19 mouse cellular contexts compared by ENCODE assay signal in the genomic region with DNA sequence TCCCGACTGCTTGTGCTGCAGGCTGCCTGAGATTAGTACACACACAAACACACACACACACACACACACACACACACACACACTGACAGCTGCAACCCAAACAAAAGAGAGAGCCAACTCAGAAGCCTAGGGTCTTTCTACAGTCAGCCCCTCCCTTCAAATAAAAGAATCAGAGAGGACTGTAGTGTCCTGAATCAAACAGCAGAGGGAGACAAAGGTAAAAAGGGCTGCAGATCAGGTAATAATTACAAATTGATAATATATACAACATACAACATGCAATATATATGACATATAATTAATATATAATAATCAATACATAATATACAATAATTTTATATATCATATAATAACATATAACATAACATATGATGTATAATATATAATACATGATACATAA. TPM values are rescaled to one million over a fixed set of nuclear protein-coding genes. Genes with fewer than 3 reads are reported as not detected.
DNase-seq lines count a peak whose midpoint lies in the region; ATAC-seq and TF ChIP-seq lines count a peak whose summit lies in the region.
"Had no signal": no experiment of that assay in that cellular context is flagged by ENCODE, and none has a peak within 500 bp of the region (broad histone marks: within the 10 kb centered on the region; RNA-seq: fewer than 3 reads in every experiment).

No protein-coding gene starts in this region.

- peak; percentile 71 for TF ChIP-seq CTCF in layer of hippocampus, adult 2 months (conservative IDR thresholded peaks at IDR 0.05)
- peak; percentile 47 for TF ChIP-seq CTCF in E14TG2a.4 (conservative IDR thresholded peaks at IDR 0.05; ENCODE audit: low read length)
- peak; percentile 4; the same call in 1 of the 2 replicates for TF ChIP-seq CTCF in cortical plate, adult 2 months (IDR thresholded peaks at IDR 0.05; ENCODE audit: extremely low read depth, insufficient read depth, low read length)

- H3K36me3 ChIP-seq in embryonic facial prominence, embryonic 11.5 days (replicated peaks; ENCODE audit: control insufficient read depth, insufficient read depth, low read depth, low read length) = no peaks in the 10 kb centered on the region
- no peaks in the 10 kb centered on the region for H3K36me3 ChIP-seq in embryonic facial prominence, embryonic 10.5 days (replicated peaks)
- H3K36me3 ChIP-seq in E14TG2a.4 (ENCODE audit: insufficient read depth, low read length) = no peaks in the 10 kb centered on the region
- H3K36me3 ChIP-seq: heart, embryonic 10.5 days; lung, embryonic 15.5 days had no signal

- no peak overlapping the region for H3K4me3 ChIP-seq in embryonic facial prominence, embryonic 11.5 days (ENCODE audit: low read depth, low read length)
- no peak overlapping the region for H3K4me3 ChIP-seq in embryonic facial prominence, embryonic 10.5 days
- H3K4me3 ChIP-seq in layer of hippocampus, adult 2 months = no peak overlapping the region
- no peak overlapping the region for H3K4me3 ChIP-seq in E14TG2a.4 (replicated peaks; ENCODE audit: low read length)
- no peak overlapping the region for H3K4me3 ChIP-seq in cortical plate, adult 2 months (ENCODE audit: insufficient read depth, low read length)
- H3K4me3 ChIP-seq: heart, embryonic 10.5 days; lung, embryonic 15.5 days had no signal

- ATAC-seq in embryonic facial prominence, embryonic 11.5 days (replicated peaks; ENCODE audit: insufficient number of reproducible peaks, low FRiP score, low TSS enrichment, low read depth) = no peak
- no peak for ATAC-seq in monocyte, adult 5-6 weeks (replicated peaks; ENCODE audit: insufficient number of reproducible peaks, low FRiP score, low TSS enrichment, poor library complexity, severe bottlenecking)
- ATAC-seq: midbrain, embryonic 16.5 days had no signal

- peak; percentile 6 for DNase-seq in embryonic facial prominence, embryonic 11.5 days (ENCODE audit: low spot score)
- no peak for DNase-seq in embryonic facial prominence, embryonic 10.5 days (ENCODE audit: low spot score)
- DNase-seq in layer of hippocampus, adult 2 months (ENCODE audit: low spot score in 2 of 2) = peak in 1 of 2 experiments; percentile 8
- DNase-seq in layer of hippocampus, postnatal 10 days (ENCODE audit: low spot score in 2 of 2) = no peak
- DNase-seq in spleen, adult 18-20 months = no peak
- DNase-seq: adrenal gland, postnatal 25 days; embryo, embryonic 11 days; kidney, adult 8-10 months; left cerebral cortex, postnatal 4 days had no signal

- no peaks in the 10 kb centered on the region for H3K27me3 ChIP-seq in embryonic facial prominence, embryonic 11.5 days (ENCODE audit: control insufficient read depth, insufficient read depth, low read length)
- H3K27me3 ChIP-seq in embryonic facial prominence, embryonic 10.5 days (replicated peaks; ENCODE audit: low read depth, poor library complexity, severe bottlenecking) = no peaks in the 10 kb centered on the region
- no peaks in the 10 kb centered on the region for H3K27me3 ChIP-seq in E14TG2a.4 (ENCODE audit: insufficient read depth, low read length)
- H3K27me3 ChIP-seq: lung, embryonic 15.5 days had no signal

- TF ChIP-seq POLR2A in cortical plate, adult 2 months (IDR thresholded peaks at IDR 0.05; ENCODE audit: extremely low read depth, insufficient read depth, low read length) = no peak

- H3K9ac ChIP-seq in embryonic facial prominence, embryonic 11.5 days (replicated peaks; ENCODE audit: low read length) = no peak overlapping the region
- H3K9ac ChIP-seq: lung, embryonic 15.5 days had no signal

- H3K4me1 ChIP-seq in embryonic facial prominence, embryonic 11.5 days (ENCODE audit: control insufficient read depth, insufficient read depth, low read length) = no peaks in the 10 kb centered on the region
- no peaks in the 10 kb centered on the region for H3K4me1 ChIP-seq in embryonic facial prominence, embryonic 10.5 days
- no peaks in the 10 kb centered on the region for H3K4me1 ChIP-seq in E14TG2a.4 (replicated peaks; ENCODE audit: low read depth, low read length)
- H3K4me1 ChIP-seq in cortical plate, adult 2 months (ENCODE audit: control insufficient read depth, insufficient read depth, low read length) = no peaks in the 10 kb centered on the region
- H3K4me1 ChIP-seq: heart, embryonic 10.5 days; lung, embryonic 15.5 days had no signal

- H3K9me3 ChIP-seq in embryonic facial prominence, embryonic 11.5 days (replicated peaks; ENCODE audit: control insufficient read depth, low read length) = no peaks in the 10 kb centered on the region
- no peaks in the 10 kb centered on the region for H3K9me3 ChIP-seq in embryonic facial prominence, embryonic 10.5 days
- no peaks in the 10 kb centered on the region for H3K9me3 ChIP-seq in E14TG2a.4 (ENCODE audit: low read length)
- H3K9me3 ChIP-seq: heart, embryonic 10.5 days; lung, embryonic 15.5 days had no signal

- no peak overlapping the region for H3K27ac ChIP-seq in embryonic facial prominence, embryonic 11.5 days (replicated peaks; ENCODE audit: low read depth, low read length)
- no peak overlapping the region for H3K27ac ChIP-seq in embryonic facial prominence, embryonic 10.5 days (replicated peaks)
- H3K27ac ChIP-seq in layer of hippocampus, adult 2 months = no peak overlapping the region
- no peak overlapping the region for H3K27ac ChIP-seq in cortical plate, adult 2 months (ENCODE audit: insufficient read depth, low read length)
- H3K27ac ChIP-seq: heart, embryonic 10.5 days; lung, embryonic 15.5 days had no signal

- H3K4me2 ChIP-seq in embryonic facial prominence, embryonic 11.5 days (ENCODE audit: low read depth, low read length) = no peak overlapping the region
- H3K4me2 ChIP-seq: lung, embryonic 15.5 days had no signal

- 67% methylated on average over 1 of the region's 1 CpGs for whole genome bisulfite sequencing in embryonic facial prominence, embryonic 11.5 days
- 69% methylated on average over 1 of the region's 1 CpGs for WGBS in embryonic facial prominence, embryonic 10.5 days

RNA-seq across cellular contexts. Expression of a gene that starts 15.9 kb away (rescaled TPM):
- not detected in 2 replicates for polyA plus RNA-seq in embryonic facial prominence, embryonic 11.5 days (2014; fragmentation: Nextera tagmentation; extraction: Ambion mirVana)
- not detected in 2 replicates for polyA plus RNA-seq in embryonic facial prominence, embryonic 10.5 days (2016; fragmentation: Nextera tagmentation; extraction: Ambion mirVana)
- not detected for total RNA-seq in layer of hippocampus, adult 2 months (2021)
- not detected for total RNA-seq in layer of hippocampus, postnatal 10 days (2021)
- not detected in 2 replicates for polyA plus RNA-seq in cortical plate, adult 2 months (2012; rRNA removed)
- total RNA-seq in monocyte, adult 5-6 weeks (2017) = not detected in 3 replicates
- total RNA-seq: adrenal gland, postnatal 25 days; hematopoietic stem cell, adult 5-6 weeks; layer of hippocampus, adult 8-10 months; left cerebral cortex, postnatal 4 days had no signal
- polyA plus RNA-seq: C2C12; heart, embryonic 10.5 days; lung, embryonic 15.5 days; midbrain, embryonic 16.5 days; neural tube, embryonic 14.5 days had no signal

Comparison
In these comparisons a context has a peak if more than half of its experiments do, and no peak if none do; other contexts are left out.
1. CTCF ChIP-seq: peak in every context shown above with its lines; median percentile 71 in layer of hippocampus, adult 2 months; 47 in E14TG2a.4; 4 in cortical plate, adult 2 months.